Mouse (Mus musculus) MEL (cell line): ENCODE measurements at regions not wholly inside any gene's neighbourhood (a gene's known extent, or its start where the extent isn't known, plus 50 kb on each side); places are given as distances from the start of the nearest gene placed in this dataset.

Experiments
- CTCF ChIP-seq, 3 experiments: IDR thresholded peaks in 2 of 3; conservative IDR thresholded peaks in 1 of 3; 2 replicates each; pipeline ENCODE4 v1.5.1; 2011 to 2012; ENCODE audit warnings: low read length in 3 of 3, low read depth in 2 of 3, mild to moderate bottlenecking in 2 of 3, improper control_type of control experiment in 1 of 3, inconsistent platforms in 1 of 3, mixed read lengths in 1 of 3, moderate library complexity in 1 of 3; ENCODE audit not compliant: control insufficient read depth in 1 of 3, insufficient read depth in 1 of 3, poor library complexity in 1 of 3, severe bottlenecking in 1 of 3
- E2F4 ChIP-seq: IDR thresholded peaks from 2 replicates; pipeline ENCODE4 v1.6.1; 2011; ENCODE audit warnings: low read depth, low read length, improper control_type of control experiment, borderline replicate concordance
- EP300 ChIP-seq, 2 experiments: IDR thresholded peaks; 2 replicates each; pipeline ENCODE4 v1.6.1; 2011; ENCODE audit warnings: improper control_type of control experiment in 2 of 2, low read length in 2 of 2, low read depth in 1 of 2, mild to moderate bottlenecking in 1 of 2
- MAX ChIP-seq: IDR thresholded peaks from 2 replicates; pipeline ENCODE4 v1.6.1; 2011; ENCODE audit warnings: low read length, improper control_type of control experiment
- MYC ChIP-seq: IDR thresholded peaks from 2 replicates; pipeline ENCODE4 v1.6.1; 2011; ENCODE audit warnings: low read depth, mild to moderate bottlenecking, low read length, improper control_type of control experiment, moderate library complexity
- POLR2A ChIP-seq, 2 experiments: IDR thresholded peaks; 2 replicates each; pipeline ENCODE4 v1.6.1; 2011 to 2012; ENCODE audit warnings: low read length in 2 of 2, mild to moderate bottlenecking in 2 of 2, control low read depth in 1 of 2, improper control_type of control experiment in 1 of 2, low read depth in 1 of 2, moderate library complexity in 1 of 2; ENCODE audit not compliant: control insufficient read depth in 1 of 2, insufficient read depth in 1 of 2, poor library complexity in 1 of 2
- SIN3A ChIP-seq: IDR thresholded peaks from 2 replicates; pipeline ENCODE4 v1.6.1; 2012; ENCODE audit warnings: low read length, improper control_type of control experiment, inconsistent platforms
- TAL1 ChIP-seq: IDR thresholded peaks from 2 replicates; pipeline ENCODE4 v1.6.1; 2012; ENCODE audit warnings: mild to moderate bottlenecking, inconsistent platforms, low read length, moderate library complexity, mixed read lengths
- TBP ChIP-seq: IDR thresholded peaks from 2 replicates; pipeline ENCODE4 v1.8.0; 2011; ENCODE audit warnings: low read depth, low read length, improper control_type of control experiment

DNA sequence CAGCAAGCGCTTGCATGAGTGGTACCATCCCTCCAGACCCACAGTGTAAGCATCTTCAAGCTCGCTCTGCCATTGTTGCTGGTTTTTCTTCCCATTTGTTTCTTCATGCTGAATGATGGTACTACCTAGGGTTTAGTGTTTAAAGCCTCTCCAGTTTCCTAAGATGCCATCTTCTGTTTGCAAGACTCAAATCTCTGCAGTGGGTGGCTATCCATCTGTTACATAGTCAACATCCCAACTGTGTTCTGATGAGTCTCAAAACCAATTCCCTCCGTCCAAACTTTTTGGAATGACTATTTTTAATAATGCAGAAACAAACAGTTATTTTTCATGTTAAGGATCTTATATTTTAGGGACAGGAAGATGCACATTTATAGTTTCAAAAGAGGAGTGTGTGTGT lies 338.0 kb upstream of the Auts2 start:
- no peak for TF ChIP-seq POLR2A (IDR thresholded peaks at IDR 0.05; ENCODE audit: control insufficient read depth in 1 of 2, insufficient read depth in 1 of 2, low read depth in 1 of 2, low read length in 2 of 2, poor library complexity in 1 of 2)
- no peak for TF ChIP-seq EP300 (IDR thresholded peaks at IDR 0.05; ENCODE audit: low read depth in 1 of 2, low read length in 2 of 2)
- TF ChIP-seq E2F4: no peak
- TF ChIP-seq CTCF (IDR thresholded peaks at IDR 0.05 in 2 of 3, conservative IDR thresholded peaks at IDR 0.05 in 1 of 3; ENCODE audit: control insufficient read depth in 1 of 3, insufficient read depth in 1 of 3, low read depth in 2 of 3, low read length in 3 of 3, poor library complexity in 1 of 3, severe bottlenecking in 1 of 3): no peak
- no peak for TF ChIP-seq TAL1
- no peak for TF ChIP-seq SIN3A
- TF ChIP-seq MAX: no peak
- no peak for TF ChIP-seq MYC
- TF ChIP-seq TBP: no peak
